Mouse (Mus musculus): ENCODE measurements around the gene Slc5a6. TPM values are rescaled to one million over a fixed set of nuclear protein-coding genes. Genes with fewer than 3 reads are reported as not detected.

Slc5a6 gene
- 9.9 and 11.3 TPM in 2 replicates for polyA plus RNA-seq (2016; fragmentation: Nextera tagmentation; extraction: Ambion mirVana)

DNA sequence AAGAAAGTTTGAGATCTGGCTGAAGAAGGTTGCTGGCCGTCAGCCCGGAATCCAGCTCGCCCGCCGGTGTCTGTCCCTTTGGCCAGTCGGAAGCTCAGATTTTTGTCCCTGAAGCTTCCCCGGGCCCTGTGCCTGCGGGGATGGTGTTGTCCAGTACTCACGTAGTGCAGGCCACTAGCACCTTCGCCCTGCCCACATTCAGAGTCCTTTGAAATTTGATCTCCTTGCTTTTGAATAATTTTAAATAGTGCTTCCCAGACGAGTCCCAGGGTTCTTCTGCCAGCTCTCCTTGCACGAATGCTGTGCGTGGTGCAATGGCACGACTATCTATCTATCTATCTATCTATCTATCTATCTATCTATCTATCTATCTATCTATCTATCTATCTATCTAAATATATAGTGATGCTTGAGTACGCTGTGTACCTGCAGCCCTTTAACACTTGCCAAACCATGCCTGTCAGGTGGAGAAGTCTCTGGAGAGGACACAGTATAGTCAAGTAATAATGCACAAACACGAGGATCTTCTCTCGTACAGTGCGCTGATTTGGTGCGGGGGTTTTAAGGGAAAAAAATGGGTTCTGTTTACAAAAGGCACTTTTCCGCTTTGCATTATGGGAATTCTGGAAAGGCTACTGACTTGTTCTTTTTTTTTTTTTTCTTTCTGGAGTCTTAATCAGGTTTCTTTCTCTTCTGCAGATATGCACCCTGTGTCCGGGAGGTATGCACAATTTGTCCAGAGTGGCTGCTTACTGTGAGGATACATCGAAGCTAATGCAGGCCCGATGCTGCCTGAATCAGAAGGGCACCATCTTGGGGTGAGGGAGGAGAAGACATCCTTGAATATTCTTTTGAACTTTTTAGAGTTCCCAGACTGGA, at the start of gene Slc5a6:
Gene Slc5a6 (minus strand): TSS at position 162 of the 879 bp plus-strand sequence.
- Histone ChIP-seq H3K27ac (peak within 1 kb of the TSS; percentile 97), H3K4me1 (peaks cover 3% of the 10 kb centered on the region; the same call in 1 of the 2 replicates), H3K27me3 (ENCODE audit: insufficient read depth, poor library complexity, severe bottlenecking) (no peaks in the 10 kb centered on the region), H3K36me3 (peaks cover 11% of the 10 kb centered on the region), H3K9me3 (no peaks in the 10 kb centered on the region), H3K4me3 (peak within 1 kb of the TSS; percentile 70)
- WGBS = under 1% methylated on average over 23 of the region's 23 CpGs
- no peak for DNase-seq (ENCODE audit: low spot score)

GRCm38 (mm10) chr5:31095711-31096480, 47.2 kb upstream of the Slc5a6 start:
- H3K36me3 ChIP-seq = no peaks in the 10 kb centered on the region
- H3K4me3 ChIP-seq = peak overlapping the region; percentile 54
- no peaks in the 10 kb centered on the region for H3K9me3 ChIP-seq
- 30% methylated on average over 11 of the region's 11 CpGs for WGBS
- peaks cover 89% of the 10 kb centered on the region for H3K27me3 ChIP-seq (ENCODE audit: insufficient read depth, poor library complexity, severe bottlenecking)
- no peak for DNase-seq (ENCODE audit: low spot score)
- H3K27ac ChIP-seq = peak overlapping the region; percentile 67
- H3K4me1 ChIP-seq = peaks cover 38% of the 10 kb centered on the region

- H3K27me3 ChIP-seq (ENCODE audit: insufficient read depth, poor library complexity, severe bottlenecking) = peaks cover 98% of the 10 kb centered on the region
- H3K4me1 ChIP-seq = peaks cover 38% of the 10 kb centered on the region
- DNase-seq (ENCODE audit: low spot score) = no peak
- H3K9me3 ChIP-seq = no peaks in the 10 kb centered on the region
- peak overlapping the region; percentile 67 for H3K27ac ChIP-seq
- H3K4me3 ChIP-seq = peak overlapping the region; percentile 54
- WGBS = under 1% methylated on average over 59 of the region's 59 CpGs
- no peaks in the 10 kb centered on the region for H3K36me3 ChIP-seq
Observed at GRCm38 (mm10) chr5:31094799-31095691, 46.3 kb upstream of the Slc5a6 start.

DNA sequence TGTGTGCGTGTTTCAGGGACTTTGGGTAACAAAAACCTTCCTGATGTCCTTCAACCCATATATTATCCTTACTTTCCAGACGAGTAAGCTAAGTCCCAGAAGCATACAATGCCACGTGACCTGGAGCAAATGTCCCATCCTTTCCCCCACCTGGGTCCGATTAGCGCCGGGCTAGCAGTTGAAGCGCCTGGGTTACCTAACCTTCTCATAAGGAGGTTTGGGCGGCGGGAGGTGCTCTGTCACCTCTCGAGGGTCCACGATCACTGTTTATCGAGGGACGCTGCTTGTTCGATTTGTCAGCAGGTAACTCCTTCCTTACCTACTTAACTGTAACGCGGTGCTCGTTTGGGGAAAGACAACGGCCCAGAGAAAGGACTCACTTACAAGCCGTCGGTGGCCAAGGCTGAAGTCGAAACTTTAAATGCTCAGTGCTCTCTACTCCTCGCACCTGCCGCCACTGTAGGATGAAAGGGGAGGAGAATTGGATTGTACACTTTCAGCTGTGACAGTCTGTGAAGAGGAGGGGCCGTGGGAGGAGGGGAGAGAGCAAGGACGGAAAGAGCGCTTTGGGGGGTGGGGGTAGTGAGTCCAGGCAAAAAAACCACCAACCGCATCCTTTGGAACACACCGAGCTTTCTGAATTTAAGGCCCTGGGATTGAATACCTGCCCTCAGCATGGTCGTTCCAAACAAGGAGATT, 45.5 kb upstream of the Slc5a6 start:
- DNase-seq (ENCODE audit: low spot score) = no peak
- peaks cover 38% of the 10 kb centered on the region for H3K4me1 ChIP-seq

DNA sequence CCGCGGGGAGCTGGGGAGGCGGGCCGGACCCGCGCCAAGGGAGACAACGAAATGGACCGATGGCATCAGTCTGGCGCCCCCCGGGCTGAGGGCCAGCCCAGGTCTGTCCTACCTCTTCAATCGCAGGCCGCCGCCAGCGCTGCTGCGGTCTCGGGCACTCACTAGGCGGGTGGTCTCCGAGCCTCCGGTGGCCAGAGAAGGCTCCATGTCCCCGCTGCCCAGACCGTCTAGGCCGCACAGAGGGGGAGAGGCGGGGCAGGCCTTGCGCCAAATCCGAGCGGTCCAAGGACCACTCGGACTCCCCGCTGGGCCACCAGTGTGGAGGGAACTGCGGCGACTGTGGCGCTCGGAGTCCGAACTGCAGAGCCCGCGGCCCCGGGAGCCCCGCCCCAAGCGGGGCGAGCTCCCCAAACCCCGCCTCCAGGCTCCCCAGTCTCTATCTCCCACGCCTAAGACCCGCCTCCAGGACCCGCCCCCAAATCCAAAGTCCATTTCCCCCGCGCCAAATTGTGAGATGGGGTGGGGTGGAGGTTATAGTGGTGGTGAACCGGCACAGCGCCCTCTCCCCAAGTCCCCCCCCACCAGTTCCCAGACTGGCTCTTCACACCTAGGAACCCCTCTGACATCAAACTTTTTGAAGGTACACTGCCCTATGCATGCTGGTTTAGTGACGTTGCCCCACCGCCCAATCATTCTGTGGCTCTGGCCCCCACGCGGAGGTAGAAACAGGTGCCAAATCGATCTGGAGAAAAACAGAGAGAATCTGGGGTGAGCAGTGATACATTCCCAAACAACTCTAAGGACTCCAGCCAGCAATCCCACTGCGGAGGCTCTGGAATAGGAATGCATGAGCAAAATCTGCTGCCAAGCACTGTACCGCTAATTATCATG, 44.7 kb upstream of the Slc5a6 start:
- DNase-seq (ENCODE audit: low spot score) = no peak
- Histone ChIP-seq H3K27ac (peak overlapping the region; percentile 13), H3K9me3 (no peaks in the 10 kb centered on the region), H3K36me3 (no peaks in the 10 kb centered on the region), H3K4me1 (peaks cover 38% of the 10 kb centered on the region), H3K4me3 (peak overlapping the region; percentile 54), H3K27me3 (ENCODE audit: insufficient read depth, poor library complexity, severe bottlenecking) (peaks cover 100% of the 10 kb centered on the region)
- WGBS = under 1% methylated on average over 53 of the region's 54 CpGs

More for the DNA sequence above, 45.5 kb upstream of the Slc5a6 start:
- Histone ChIP-seq H3K9me3 (no peaks in the 10 kb centered on the region), H3K4me3 (peak overlapping the region; percentile 54), H3K27me3 (ENCODE audit: insufficient read depth, poor library complexity, severe bottlenecking) (peaks cover 99% of the 10 kb centered on the region), H3K36me3 (no peaks in the 10 kb centered on the region), H3K27ac (peak overlapping the region; percentile 67; the same call in 1 of the 2 replicates)
- 4% methylated on average over 29 of the region's 29 CpGs for WGBS

DNA sequence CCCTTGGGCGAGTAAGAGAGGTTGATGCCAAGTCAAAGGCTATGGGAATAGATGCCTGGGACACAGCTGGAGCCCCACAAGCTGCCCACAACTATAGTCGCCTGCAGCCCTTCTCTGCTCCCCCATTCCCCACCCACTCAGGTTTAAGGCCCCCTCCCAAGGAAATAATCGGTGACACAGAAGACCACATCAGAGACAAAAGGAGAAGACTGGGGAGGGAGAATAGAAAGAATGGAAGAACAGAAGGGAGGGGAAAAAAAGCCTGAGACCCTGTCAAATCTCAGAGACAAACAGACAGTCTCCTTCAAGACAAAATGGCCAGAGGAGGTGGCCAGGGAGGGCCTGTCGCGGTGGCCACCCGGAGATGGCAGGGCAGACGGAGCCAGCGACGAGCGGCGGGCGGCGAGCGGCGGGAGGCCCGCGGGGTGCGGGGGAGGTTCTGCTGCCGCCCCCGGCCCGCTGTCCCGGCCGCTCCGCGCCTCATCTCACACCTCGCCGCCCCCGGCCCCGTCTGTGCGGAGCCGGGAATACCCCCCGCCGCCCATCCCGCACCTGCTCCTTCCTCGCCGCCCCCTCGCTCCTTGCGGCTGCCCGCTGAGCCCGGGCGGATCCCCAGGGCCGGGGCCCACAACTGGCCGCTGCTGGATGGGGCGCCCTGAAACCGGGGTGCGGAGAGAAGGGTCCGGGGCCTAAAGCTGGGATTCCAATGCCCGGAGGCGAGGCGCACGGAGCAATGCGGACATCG, 43.7 kb upstream of the Slc5a6 start:
- Histone ChIP-seq H3K27ac (peak overlapping the region; percentile 13), H3K4me1 (peaks cover 38% of the 10 kb centered on the region), H3K36me3 (no peaks in the 10 kb centered on the region), H3K27me3 (ENCODE audit: insufficient read depth, poor library complexity, severe bottlenecking) (peaks cover 100% of the 10 kb centered on the region), H3K9me3 (no peaks in the 10 kb centered on the region), H3K4me3 (peak overlapping the region; percentile 54)
- 3% methylated on average over 53 of the region's 53 CpGs for WGBS
- no peak for DNase-seq (ENCODE audit: low spot score)

GRCm38 (mm10) chr5:31087131-31087530, 38.4 kb upstream of the Slc5a6 start:
- WGBS = 75% methylated on average over 2 of the region's 2 CpGs
- no peaks in the 10 kb centered on the region for H3K36me3 ChIP-seq
- no peak for DNase-seq (ENCODE audit: low spot score)
- H3K27me3 ChIP-seq (ENCODE audit: insufficient read depth, poor library complexity, severe bottlenecking) = peaks cover 61% of the 10 kb centered on the region
- peaks cover 40% of the 10 kb centered on the region for H3K4me1 ChIP-seq
- no peak overlapping the region for H3K27ac ChIP-seq
- no peak overlapping the region for H3K4me3 ChIP-seq
- H3K9me3 ChIP-seq = no peaks in the 10 kb centered on the region

DNA sequence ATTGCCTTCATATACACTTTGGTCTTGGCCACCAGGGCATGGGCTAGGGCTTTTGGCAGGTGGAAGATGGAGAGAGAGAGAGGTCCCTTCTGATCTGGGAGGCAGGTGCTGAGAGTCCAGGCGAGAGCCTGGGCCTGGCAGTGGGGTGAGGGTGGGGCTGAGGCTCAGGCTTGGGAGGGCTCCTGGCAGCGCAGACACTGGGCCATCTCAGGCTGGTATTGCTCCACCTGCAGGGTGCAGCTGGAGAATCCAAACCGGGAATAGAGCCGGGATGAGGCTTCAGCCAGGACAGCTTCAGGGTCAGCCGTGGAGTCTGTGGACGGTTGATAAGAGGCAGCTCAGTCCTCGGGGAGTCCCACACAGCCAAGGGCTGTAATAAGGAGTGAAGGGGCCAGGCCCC, 37.9 kb upstream of the Slc5a6 start:
- Histone ChIP-seq H3K36me3 (no peaks in the 10 kb centered on the region), H3K4me1 (peaks cover 39% of the 10 kb centered on the region), H3K9me3 (no peaks in the 10 kb centered on the region), H3K4me3 (no peak overlapping the region), H3K27ac (no peak overlapping the region), H3K27me3 (ENCODE audit: insufficient read depth, poor library complexity, severe bottlenecking) (peaks cover 56% of the 10 kb centered on the region)
- 20% methylated on average over 7 of the region's 7 CpGs for WGBS
- no peak for DNase-seq (ENCODE audit: low spot score)

- Histone ChIP-seq H3K4me1 (peaks cover 43% of the 10 kb centered on the region), H3K27ac (peak overlapping the region; percentile 75), H3K9me3 (no peaks in the 10 kb centered on the region), H3K27me3 (ENCODE audit: insufficient read depth, poor library complexity, severe bottlenecking) (peaks cover 29% of the 10 kb centered on the region), H3K36me3 (peaks cover 2% of the 10 kb centered on the region), H3K4me3 (peak overlapping the region; percentile 51)
- no peak for DNase-seq (ENCODE audit: low spot score)
- WGBS = 5% methylated on average over 8 of the region's 8 CpGs
Observed at GRCm38 (mm10) chr5:31083949-31084348, 35.2 kb upstream of the Slc5a6 start.

DNA sequence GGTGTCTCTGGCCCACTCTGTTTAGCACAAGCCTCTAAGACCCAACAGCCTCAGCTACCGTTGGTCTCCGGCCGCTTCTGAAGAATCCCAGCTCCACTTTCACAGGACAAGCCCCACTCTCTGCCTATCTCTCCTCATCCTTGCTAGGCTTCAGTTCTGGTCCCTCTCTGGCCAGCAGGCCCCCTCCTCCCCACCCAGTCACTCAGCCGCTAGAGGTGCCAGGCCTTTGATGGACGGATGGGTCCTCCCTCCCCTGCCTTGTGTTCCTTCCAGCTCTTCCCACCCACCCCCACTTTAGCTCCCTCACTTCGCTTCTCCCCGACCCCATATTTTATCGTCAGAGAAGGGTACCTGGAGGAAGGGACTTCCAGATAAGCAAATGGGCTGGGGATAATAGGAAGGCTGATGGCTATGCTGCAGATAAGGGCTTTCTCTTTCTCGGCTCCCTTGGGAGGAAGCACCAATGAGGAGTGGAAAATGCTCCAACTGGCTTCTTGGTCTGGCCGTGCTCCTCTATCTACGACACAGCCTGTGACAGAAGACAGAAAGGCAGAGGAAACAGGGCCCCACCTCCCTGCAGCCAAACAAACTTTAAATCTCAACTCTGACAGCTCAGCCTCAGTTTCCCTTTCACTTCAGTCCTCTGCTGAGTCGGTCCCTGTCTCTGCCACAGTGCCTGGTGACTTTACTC, 34.4 kb upstream of the Slc5a6 start:
- 10% methylated on average over 12 of the region's 12 CpGs for WGBS
- peaks cover 21% of the 10 kb centered on the region for H3K27me3 ChIP-seq (ENCODE audit: insufficient read depth, poor library complexity, severe bottlenecking)
- H3K9me3 ChIP-seq = no peaks in the 10 kb centered on the region
- peak overlapping the region; percentile 75 for H3K27ac ChIP-seq
- H3K36me3 ChIP-seq = peaks cover 11% of the 10 kb centered on the region
- H3K4me3 ChIP-seq = peak overlapping the region; percentile 51
- H3K4me1 ChIP-seq = peaks cover 43% of the 10 kb centered on the region
- DNase-seq (ENCODE audit: low spot score) = no peak
